Mouse (Mus musculus): ENCODE data around the gene Lrrc8e. TPM values are rescaled to one million over a fixed set of nuclear protein-coding genes. Genes with fewer than 3 reads are reported as not detected.

Lrrc8e gene
- polyA plus RNA-seq, 1 experiment from 2014 or later: 0.05 TPM

DNA sequence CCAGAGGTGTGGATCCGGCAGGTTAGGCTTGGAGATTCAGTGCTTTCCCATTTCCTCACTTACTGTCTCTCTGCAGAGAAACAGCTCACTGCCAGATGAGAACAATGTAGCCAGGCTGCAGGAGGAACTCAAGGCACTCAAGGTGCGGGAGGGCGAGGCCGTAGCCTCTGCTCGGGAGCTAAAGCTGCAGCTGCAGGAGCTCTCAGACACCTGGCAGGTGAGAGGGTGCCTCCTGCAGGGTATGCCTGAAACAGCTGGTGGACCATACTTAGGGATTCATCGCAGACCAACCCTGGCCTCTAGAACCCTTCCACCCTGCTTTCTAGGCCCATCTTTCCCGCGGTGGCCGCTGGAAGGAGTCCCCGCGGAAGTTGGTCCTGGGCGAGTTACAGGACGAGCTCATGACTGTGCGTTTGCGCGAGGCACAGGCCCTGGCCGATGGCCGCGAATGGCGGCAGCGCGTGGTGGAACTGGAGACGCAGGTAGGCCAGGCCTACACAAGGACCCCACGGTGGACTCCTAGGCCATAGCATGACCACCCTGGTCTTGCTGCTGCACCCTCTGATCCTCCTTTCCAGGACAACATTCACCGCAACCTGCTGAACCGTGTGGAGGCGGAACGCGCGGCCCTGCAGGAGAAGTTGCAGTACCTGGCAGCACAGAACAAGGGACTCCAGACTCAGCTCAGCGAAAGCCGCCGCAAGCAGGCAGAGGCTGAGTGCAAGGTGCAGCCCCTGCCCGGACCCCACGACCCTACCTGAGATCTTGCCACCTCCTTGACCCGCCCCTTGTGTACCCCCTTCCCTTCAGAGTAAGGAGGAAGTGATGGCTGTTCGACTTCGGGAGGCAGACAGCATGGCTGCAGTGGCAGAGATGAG lies 21.1 kb upstream of the Lrrc8e start:
- Histone ChIP-seq H3K9me3 (ENCODE audit: control insufficient read depth, low read length) (0 out of 2 replicates have a peak, but pooled peaks cover 3% of the 10 kb centered on the region), H3K4me2 (ENCODE audit: low read length) (no peak overlapping the region)

GRCm38 (mm10) chr8:4206182-4207015 lies 20.2 kb upstream of the Lrrc8e start:
- H3K9ac ChIP-seq (replicated peaks; ENCODE audit: low read depth, low read length): peak overlapping the region; percentile 29
- no peak for ATAC-seq
- 15% methylated on average over 43 of the region's 44 CpGs for WGBS
- peaks cover 27% of the 10 kb centered on the region for H3K36me3 ChIP-seq (ENCODE audit: control insufficient read depth, insufficient read depth)
- H3K27me3 ChIP-seq (replicated peaks; ENCODE audit: control insufficient read depth, insufficient read depth, low read length): peaks cover 4% of the 10 kb centered on the region; the same call in 1 of the 2 replicates
- no peak overlapping the region for H3K27ac ChIP-seq (ENCODE audit: low read length)
- 0 out of 2 replicates have a peak overlapping the region, but pooled peaks have one; percentile 5 for H3K4me2 ChIP-seq (ENCODE audit: low read length)
- 0 out of 2 replicates have a peak, but pooled peaks cover 3% of the 10 kb centered on the region for H3K9me3 ChIP-seq (ENCODE audit: control insufficient read depth, low read length)
- H3K4me3 ChIP-seq (replicated peaks; ENCODE audit: low read length): no peak overlapping the region
- peaks cover 15% of the 10 kb centered on the region for H3K4me1 ChIP-seq (replicated peaks; ENCODE audit: control insufficient read depth, insufficient read depth, low read length)

More for the DNA sequence above, 21.1 kb upstream of the Lrrc8e start:
- no peak overlapping the region for H3K27ac ChIP-seq (ENCODE audit: low read length)
- ATAC-seq: no peak
- peaks cover 15% of the 10 kb centered on the region for H3K4me1 ChIP-seq (replicated peaks; ENCODE audit: control insufficient read depth, insufficient read depth, low read length)
- H3K27me3 ChIP-seq (replicated peaks; ENCODE audit: control insufficient read depth, insufficient read depth, low read length): peaks cover 4% of the 10 kb centered on the region; the same call in 1 of the 2 replicates
- 24% methylated on average over 38 of the region's 38 CpGs for WGBS
- peaks cover 24% of the 10 kb centered on the region for H3K36me3 ChIP-seq (ENCODE audit: control insufficient read depth, insufficient read depth)
- H3K4me3 ChIP-seq (replicated peaks; ENCODE audit: low read length): no peak overlapping the region
- H3K9ac ChIP-seq (replicated peaks; ENCODE audit: low read depth, low read length): no peak overlapping the region

- 0 out of 2 replicates have a peak, but pooled peaks cover 3% of the 10 kb centered on the region for H3K9me3 ChIP-seq (ENCODE audit: control insufficient read depth, low read length)
- 47% methylated on average over 2 of the region's 2 CpGs for WGBS
- H3K36me3 ChIP-seq (ENCODE audit: control insufficient read depth, insufficient read depth): peaks cover 27% of the 10 kb centered on the region
- no peak overlapping the region for H3K4me3 ChIP-seq (replicated peaks; ENCODE audit: low read length)
- H3K9ac ChIP-seq (replicated peaks; ENCODE audit: low read depth, low read length): no peak overlapping the region
- peaks cover 4% of the 10 kb centered on the region; the same call in 1 of the 2 replicates for H3K27me3 ChIP-seq (replicated peaks; ENCODE audit: control insufficient read depth, insufficient read depth, low read length)
- peaks cover 15% of the 10 kb centered on the region for H3K4me1 ChIP-seq (replicated peaks; ENCODE audit: control insufficient read depth, insufficient read depth, low read length)
- no peak for ATAC-seq
- H3K4me2 ChIP-seq (ENCODE audit: low read length): no peak overlapping the region
- H3K27ac ChIP-seq (ENCODE audit: low read length): no peak overlapping the region
Observed at GRCm38 (mm10) chr8:4207016-4207350, 19.6 kb upstream of the Lrrc8e start.

GRCm38 (mm10) chr8:4211097-4211496 lies 15.5 kb upstream of the Lrrc8e start:
- no peak overlapping the region for H3K27ac ChIP-seq (ENCODE audit: low read length)
- H3K4me1 ChIP-seq (replicated peaks; ENCODE audit: control insufficient read depth, insufficient read depth, low read length): peaks cover 48% of the 10 kb centered on the region
- no peak for ATAC-seq
- no peak overlapping the region for H3K4me3 ChIP-seq (replicated peaks; ENCODE audit: low read length)
- H3K27me3 ChIP-seq (replicated peaks; ENCODE audit: control insufficient read depth, insufficient read depth, low read length): no peaks in the 10 kb centered on the region
- 0 out of 2 replicates have a peak, but pooled peaks cover 3% of the 10 kb centered on the region for H3K9me3 ChIP-seq (ENCODE audit: control insufficient read depth, low read length)
- no peak overlapping the region for H3K9ac ChIP-seq (replicated peaks; ENCODE audit: low read depth, low read length)
- H3K4me2 ChIP-seq (ENCODE audit: low read length): no peak overlapping the region
- WGBS: 62% methylated on average over 6 of the region's 6 CpGs
- peaks cover 19% of the 10 kb centered on the region for H3K36me3 ChIP-seq (ENCODE audit: control insufficient read depth, insufficient read depth)

- Histone ChIP-seq H3K27ac (ENCODE audit: low read length) (peak overlapping the region; percentile 16; the same call in 1 of the 2 replicates), H3K27me3 (replicated peaks; ENCODE audit: control insufficient read depth, insufficient read depth, low read length) (no peaks in the 10 kb centered on the region), H3K4me3 (replicated peaks; ENCODE audit: low read length) (peak overlapping the region; percentile 49), H3K9me3 (ENCODE audit: control insufficient read depth, low read length) (0 out of 2 replicates have a peak, but pooled peaks cover 3% of the 10 kb centered on the region), H3K4me1 (replicated peaks; ENCODE audit: control insufficient read depth, insufficient read depth, low read length) (peaks cover 35% of the 10 kb centered on the region), H3K9ac (replicated peaks; ENCODE audit: low read depth, low read length) (peak overlapping the region; percentile 62), H3K4me2 (ENCODE audit: low read length) (peak overlapping the region; percentile 96), H3K36me3 (ENCODE audit: control insufficient read depth, insufficient read depth) (peaks cover 17% of the 10 kb centered on the region)
- peak; percentile 1; the same call in 1 of the 2 replicates for ATAC-seq
- WGBS: under 1% methylated on average over 25 of the region's 25 CpGs
Observed at GRCm38 (mm10) chr8:4212809-4213209, 13.8 kb upstream of the Lrrc8e start.

- H3K27me3 ChIP-seq (replicated peaks; ENCODE audit: control insufficient read depth, insufficient read depth, low read length): no peaks in the 10 kb centered on the region
- WGBS: 8% methylated on average over 18 of the region's 18 CpGs
- ATAC-seq: peak; percentile 6
- peak overlapping the region; percentile 49 for H3K4me3 ChIP-seq (replicated peaks; ENCODE audit: low read length)
- H3K27ac ChIP-seq (ENCODE audit: low read length): no peak overlapping the region; the same call in 1 of the 2 replicates
- H3K4me1 ChIP-seq (replicated peaks; ENCODE audit: control insufficient read depth, insufficient read depth, low read length): peaks cover 35% of the 10 kb centered on the region
- 0 out of 2 replicates have a peak, but pooled peaks cover 3% of the 10 kb centered on the region for H3K9me3 ChIP-seq (ENCODE audit: control insufficient read depth, low read length)
- peak overlapping the region; percentile 96 for H3K4me2 ChIP-seq (ENCODE audit: low read length)
- peak overlapping the region; percentile 62 for H3K9ac ChIP-seq (replicated peaks; ENCODE audit: low read depth, low read length)
- H3K36me3 ChIP-seq (ENCODE audit: control insufficient read depth, insufficient read depth): peaks cover 17% of the 10 kb centered on the region
Observed at GRCm38 (mm10) chr8:4213210-4214005, 13.2 kb upstream of the Lrrc8e start.

DNA sequence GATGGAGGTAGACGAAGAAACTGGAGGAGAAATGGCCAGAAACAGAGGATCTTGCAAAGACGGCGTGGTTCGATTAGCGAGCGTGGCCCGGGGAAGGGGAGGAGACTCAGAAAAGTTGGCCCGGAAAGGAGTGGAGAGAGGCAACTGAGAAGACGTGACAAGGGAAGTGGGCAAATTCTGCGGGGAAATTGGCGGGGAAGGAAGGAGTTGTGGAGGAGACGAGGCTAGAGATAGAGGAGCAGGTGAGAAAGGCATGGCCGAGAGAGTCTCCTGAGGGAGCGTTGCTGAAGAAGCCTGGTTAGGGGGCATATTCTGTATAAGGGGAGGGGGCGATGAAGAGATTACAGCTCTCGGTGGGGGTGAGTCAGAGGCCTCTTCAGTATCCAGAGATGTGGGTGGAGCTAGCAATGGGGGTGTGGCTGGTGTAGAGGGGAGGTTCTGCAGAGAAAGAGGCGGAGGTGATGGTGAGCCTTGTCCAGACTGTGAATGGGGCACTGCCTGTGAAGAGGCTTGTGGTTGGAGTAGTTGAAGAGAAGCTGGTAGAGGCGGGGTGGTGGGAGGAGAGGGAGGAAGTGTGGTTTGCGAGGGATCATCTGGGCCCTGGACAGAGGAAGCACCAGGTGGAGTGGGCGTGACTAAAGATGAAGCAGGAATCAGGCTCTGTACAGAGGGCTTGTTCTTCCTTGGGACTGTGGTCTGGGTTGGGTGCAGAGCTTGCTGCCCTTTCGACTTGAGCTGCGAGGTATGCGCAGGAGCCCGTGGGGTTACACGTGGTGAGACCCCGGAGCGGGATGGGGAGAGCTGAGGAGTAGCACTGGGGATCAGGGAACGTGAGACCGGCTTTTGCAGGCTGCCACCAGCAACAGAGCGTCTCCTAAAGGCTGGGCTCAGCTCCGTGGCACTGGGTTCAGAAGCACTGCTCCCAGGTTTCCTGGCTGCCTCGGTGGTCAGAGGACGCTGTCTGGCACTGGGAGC lies 12.3 kb upstream of the Lrrc8e start:
- no peak for ATAC-seq
- Histone ChIP-seq H3K9ac (replicated peaks; ENCODE audit: low read depth, low read length) (peak overlapping the region; percentile 62; the same call in 1 of the 2 replicates), H3K4me2 (ENCODE audit: low read length) (peak overlapping the region; percentile 96), H3K36me3 (ENCODE audit: control insufficient read depth, insufficient read depth) (peaks cover 17% of the 10 kb centered on the region), H3K4me1 (replicated peaks; ENCODE audit: control insufficient read depth, insufficient read depth, low read length) (peaks cover 35% of the 10 kb centered on the region), H3K27ac (ENCODE audit: low read length) (no peak overlapping the region), H3K27me3 (replicated peaks; ENCODE audit: control insufficient read depth, insufficient read depth, low read length) (no peaks in the 10 kb centered on the region), H3K9me3 (ENCODE audit: control insufficient read depth, low read length) (0 out of 2 replicates have a peak, but pooled peaks cover 2% of the 10 kb centered on the region), H3K4me3 (replicated peaks; ENCODE audit: low read length) (peak overlapping the region; percentile 49)
- 20% methylated on average over 33 of the region's 33 CpGs for WGBS

DNA sequence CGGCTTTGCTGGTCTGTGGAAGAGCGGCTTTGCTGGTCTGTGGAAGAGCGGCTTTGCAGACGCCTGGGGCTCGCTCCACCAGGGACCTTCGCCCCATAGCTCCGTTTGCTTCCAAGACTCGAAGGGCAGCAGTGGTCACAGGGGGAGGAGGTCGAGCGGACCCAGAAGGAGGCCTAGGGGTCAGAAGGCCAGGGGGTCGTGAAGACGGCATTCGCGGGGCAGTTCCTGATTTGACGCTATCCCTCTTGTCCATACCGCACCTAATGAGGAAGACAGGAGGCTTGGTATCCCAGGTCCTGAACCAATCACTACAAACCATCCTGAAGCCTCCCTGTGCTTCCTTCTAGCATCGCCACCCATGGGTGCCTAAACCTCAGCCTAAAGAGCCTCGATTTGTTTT lies 10.3 kb upstream of the Lrrc8e start:
- peaks cover 3% of the 10 kb centered on the region; the same call in 1 of the 2 replicates for H3K36me3 ChIP-seq (ENCODE audit: control insufficient read depth, insufficient read depth)
- H3K9ac ChIP-seq (replicated peaks; ENCODE audit: low read depth, low read length): peak overlapping the region; percentile 92
- WGBS: 4% methylated on average over 18 of the region's 18 CpGs
- ATAC-seq: peak; percentile 3; the same call in 1 of the 2 replicates
- H3K4me3 ChIP-seq (replicated peaks; ENCODE audit: low read length): peak overlapping the region; percentile 83
- H3K27me3 ChIP-seq (replicated peaks; ENCODE audit: control insufficient read depth, insufficient read depth, low read length): no peaks in the 10 kb centered on the region
- no peaks in the 10 kb centered on the region for H3K9me3 ChIP-seq (ENCODE audit: control insufficient read depth, low read length)
- H3K4me1 ChIP-seq (replicated peaks; ENCODE audit: control insufficient read depth, insufficient read depth, low read length): peaks cover 35% of the 10 kb centered on the region
- H3K4me2 ChIP-seq (ENCODE audit: low read length): peak overlapping the region; percentile 96
- H3K27ac ChIP-seq (ENCODE audit: low read length): peak overlapping the region; percentile 95
